Mouse (Mus musculus): ENCODE data around the gene Slc12a7. TPM values are rescaled to one million over a fixed set of nuclear protein-coding genes. Genes with fewer than 3 reads are reported as not detected.
A peak's percentile ranks its signal among the peaks of the same experiment; 100 is the strongest.

Slc12a7 gene
- polyA plus RNA-seq, 1 experiment from 2014 or later: 12.9 TPM

- no peak overlapping the region for H3K9ac ChIP-seq (ENCODE audit: low read depth, low read length)
- no peaks in the 10 kb centered on the region for H3K36me3 ChIP-seq (ENCODE audit: control insufficient read depth, insufficient read depth)
- WGBS: 72% methylated on average over 3 of the region's 3 CpGs
- H3K27me3 ChIP-seq (replicated peaks; ENCODE audit: control insufficient read depth, insufficient read depth, low read length): no peaks in the 10 kb centered on the region
- no peak for TF ChIP-seq CTCF (IDR thresholded peaks at IDR 0.05; ENCODE audit: low read depth)
- H3K9me3 ChIP-seq (ENCODE audit: control insufficient read depth): no peaks in the 10 kb centered on the region
- ATAC-seq: no peak
- H3K27ac ChIP-seq (ENCODE audit: low read depth, low read length): no peak overlapping the region
- H3K4me2 ChIP-seq (replicated peaks; ENCODE audit: low read depth): no peak overlapping the region
- H3K4me3 ChIP-seq (ENCODE audit: low read depth, low read length): no peak overlapping the region
- H3K4me1 ChIP-seq (replicated peaks; ENCODE audit: control insufficient read depth, insufficient read depth, low read length): peaks cover 14% of the 10 kb centered on the region; the same call in 1 of the 2 replicates
Measured at GRCm38 (mm10) chr13:73759596-73759995, 26.7 kb downstream of the Slc12a7 start.

GRCm38 (mm10) chr13:73760126-73760525 is 27.2 kb downstream of the Slc12a7 start:
- Histone ChIP-seq H3K27ac (ENCODE audit: low read depth, low read length) (no peak overlapping the region), H3K4me1 (replicated peaks; ENCODE audit: control insufficient read depth, insufficient read depth, low read length) (peaks cover 14% of the 10 kb centered on the region; the same call in 1 of the 2 replicates), H3K27me3 (replicated peaks; ENCODE audit: control insufficient read depth, insufficient read depth, low read length) (no peaks in the 10 kb centered on the region), H3K9me3 (ENCODE audit: control insufficient read depth) (no peaks in the 10 kb centered on the region), H3K4me2 (replicated peaks; ENCODE audit: low read depth) (no peak overlapping the region), H3K36me3 (ENCODE audit: control insufficient read depth, insufficient read depth) (no peaks in the 10 kb centered on the region), H3K9ac (ENCODE audit: low read depth, low read length) (no peak overlapping the region), H3K4me3 (ENCODE audit: low read depth, low read length) (no peak overlapping the region)
- 91% methylated on average over 3 of the region's 3 CpGs for WGBS
- ATAC-seq: no peak
- no peak for TF ChIP-seq CTCF (IDR thresholded peaks at IDR 0.05; ENCODE audit: low read depth)

GRCm38 (mm10) chr13:73762938-73763337 is 30.0 kb downstream of the Slc12a7 start:
- Histone ChIP-seq H3K4me3 (ENCODE audit: low read depth, low read length) (peak overlapping the region; percentile 73), H3K36me3 (ENCODE audit: control insufficient read depth, insufficient read depth) (no peaks in the 10 kb centered on the region), H3K4me2 (replicated peaks; ENCODE audit: low read depth) (peak overlapping the region; percentile 93), H3K9ac (ENCODE audit: low read depth, low read length) (peak overlapping the region; percentile 66; the same call in 1 of the 2 replicates), H3K27ac (ENCODE audit: low read depth, low read length) (peak overlapping the region; percentile 73; the same call in 1 of the 2 replicates), H3K27me3 (replicated peaks; ENCODE audit: control insufficient read depth, insufficient read depth, low read length) (no peaks in the 10 kb centered on the region), H3K4me1 (replicated peaks; ENCODE audit: control insufficient read depth, insufficient read depth, low read length) (peaks cover 14% of the 10 kb centered on the region; the same call in 1 of the 2 replicates), H3K9me3 (ENCODE audit: control insufficient read depth) (no peaks in the 10 kb centered on the region)
- 51% methylated on average over 6 of the region's 6 CpGs for WGBS
- ATAC-seq: no peak
- no peak for TF ChIP-seq CTCF (IDR thresholded peaks at IDR 0.05; ENCODE audit: low read depth)

GRCm38 (mm10) chr13:73763439-73764255 is 30.8 kb downstream of the Slc12a7 start:
- H3K9me3 ChIP-seq (ENCODE audit: control insufficient read depth): no peaks in the 10 kb centered on the region
- peak overlapping the region; percentile 73 for H3K27ac ChIP-seq (ENCODE audit: low read depth, low read length)
- no peaks in the 10 kb centered on the region for H3K27me3 ChIP-seq (replicated peaks; ENCODE audit: control insufficient read depth, insufficient read depth, low read length)
- peak overlapping the region; percentile 73 for H3K4me3 ChIP-seq (ENCODE audit: low read depth, low read length)
- H3K4me1 ChIP-seq (replicated peaks; ENCODE audit: control insufficient read depth, insufficient read depth, low read length): peaks cover 18% of the 10 kb centered on the region; the same call in 1 of the 2 replicates
- under 1% methylated on average over 70 of the region's 70 CpGs for WGBS
- H3K36me3 ChIP-seq (ENCODE audit: control insufficient read depth, insufficient read depth): no peaks in the 10 kb centered on the region
- peak; percentile 89 for ATAC-seq
- H3K9ac ChIP-seq (ENCODE audit: low read depth, low read length): peak overlapping the region; percentile 66
- 0 out of 2 replicates have a peak, but pooled peaks have one; percentile 28 for TF ChIP-seq CTCF (IDR thresholded peaks at IDR 0.05; ENCODE audit: low read depth)
- H3K4me2 ChIP-seq (replicated peaks; ENCODE audit: low read depth): peak overlapping the region; percentile 93

- peak overlapping the region; percentile 93 for H3K4me2 ChIP-seq (replicated peaks; ENCODE audit: low read depth)
- 1% methylated on average over 11 of the region's 11 CpGs for WGBS
- no peaks in the 10 kb centered on the region for H3K27me3 ChIP-seq (replicated peaks; ENCODE audit: control insufficient read depth, insufficient read depth, low read length)
- peak overlapping the region; percentile 66 for H3K9ac ChIP-seq (ENCODE audit: low read depth, low read length)
- no peaks in the 10 kb centered on the region for H3K36me3 ChIP-seq (ENCODE audit: control insufficient read depth, insufficient read depth)
- ATAC-seq: no peak
- peak overlapping the region; percentile 73 for H3K27ac ChIP-seq (ENCODE audit: low read depth, low read length)
- peak overlapping the region; percentile 73 for H3K4me3 ChIP-seq (ENCODE audit: low read depth, low read length)
- H3K4me1 ChIP-seq (replicated peaks; ENCODE audit: control insufficient read depth, insufficient read depth, low read length): peaks cover 21% of the 10 kb centered on the region
- no peaks in the 10 kb centered on the region for H3K9me3 ChIP-seq (ENCODE audit: control insufficient read depth)
- no peak for TF ChIP-seq CTCF (IDR thresholded peaks at IDR 0.05; ENCODE audit: low read depth)
Measured at GRCm38 (mm10) chr13:73764256-73764775, 31.4 kb downstream of the Slc12a7 start.

GRCm38 (mm10) chr13:73765393-73765792 is 32.5 kb downstream of the Slc12a7 start:
- H3K27me3 ChIP-seq (replicated peaks; ENCODE audit: control insufficient read depth, insufficient read depth, low read length): no peaks in the 10 kb centered on the region
- peaks cover 24% of the 10 kb centered on the region for H3K4me1 ChIP-seq (replicated peaks; ENCODE audit: control insufficient read depth, insufficient read depth, low read length)
- no peak overlapping the region for H3K9ac ChIP-seq (ENCODE audit: low read depth, low read length)
- TF ChIP-seq CTCF (IDR thresholded peaks at IDR 0.05; ENCODE audit: low read depth): no peak
- ATAC-seq: no peak
- peak overlapping the region; percentile 93 for H3K4me2 ChIP-seq (replicated peaks; ENCODE audit: low read depth)
- H3K36me3 ChIP-seq (ENCODE audit: control insufficient read depth, insufficient read depth): no peaks in the 10 kb centered on the region
- WGBS: 31% methylated on average over 4 of the region's 4 CpGs
- H3K9me3 ChIP-seq (ENCODE audit: control insufficient read depth): no peaks in the 10 kb centered on the region
- peak overlapping the region; percentile 73; the same call in 1 of the 2 replicates for H3K4me3 ChIP-seq (ENCODE audit: low read depth, low read length)
- H3K27ac ChIP-seq (ENCODE audit: low read depth, low read length): peak overlapping the region; percentile 17; the same call in 1 of the 2 replicates
